Mouse (Mus musculus): Measurements from ENCODE around the gene Map3k5. TPM values are rescaled to one million over a fixed set of nuclear protein-coding genes. Genes with fewer than 3 reads are reported as not detected.

Gene Map3k5
- polyA plus RNA-seq, 1 experiment from 2014 or later, result 1.2 TPM

DNA sequence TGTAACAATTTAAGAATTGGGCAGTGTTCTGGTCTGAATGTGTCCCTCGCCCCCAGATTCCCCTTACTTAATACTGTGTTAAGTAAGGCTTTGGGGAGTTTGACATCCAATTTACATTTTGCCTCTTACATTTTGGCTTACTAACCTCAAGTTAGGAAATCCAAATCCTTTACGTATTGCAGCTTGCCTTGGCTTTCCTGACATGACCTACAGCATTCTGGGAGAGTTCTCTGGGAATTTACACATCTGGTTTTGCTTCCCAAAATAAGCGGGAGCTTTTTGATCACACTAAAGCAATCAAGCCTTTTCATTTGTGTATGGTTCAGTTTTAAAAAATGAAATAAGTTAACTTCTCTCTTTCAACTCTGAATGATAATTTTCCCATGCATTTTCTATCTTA is 1.3 kb upstream of the Map3k5 start:
- Histone ChIP-seq H3K36me3 (ENCODE audit: control insufficient read depth, insufficient read depth, low read length) (no peaks in the 10 kb centered on the region), H3K9ac (ENCODE audit: low read length) (no peak overlapping the region), H3K4me3 (ENCODE audit: low read length) (peak overlapping the region; percentile 79; the same call in 1 of the 2 replicates), H3K4me1 (replicated peaks; ENCODE audit: control insufficient read depth, insufficient read depth, low read length) (peaks cover 9% of the 10 kb centered on the region), H3K27ac (ENCODE audit: low read length) (no peak overlapping the region), H3K27me3 (ENCODE audit: control insufficient read depth, insufficient read depth, low read depth, low read length) (peaks cover 3% of the 10 kb centered on the region; the same call in 1 of the 2 replicates), H3K9me3 (ENCODE audit: control insufficient read depth, low read length) (no peaks in the 10 kb centered on the region), H3K4me2 (ENCODE audit: low read depth, low read length) (peak overlapping the region; percentile 98)
- 36% methylated on average over 3 of the region's 3 CpGs for WGBS
- ATAC-seq (ENCODE audit: low read depth), result no peak

DNA sequence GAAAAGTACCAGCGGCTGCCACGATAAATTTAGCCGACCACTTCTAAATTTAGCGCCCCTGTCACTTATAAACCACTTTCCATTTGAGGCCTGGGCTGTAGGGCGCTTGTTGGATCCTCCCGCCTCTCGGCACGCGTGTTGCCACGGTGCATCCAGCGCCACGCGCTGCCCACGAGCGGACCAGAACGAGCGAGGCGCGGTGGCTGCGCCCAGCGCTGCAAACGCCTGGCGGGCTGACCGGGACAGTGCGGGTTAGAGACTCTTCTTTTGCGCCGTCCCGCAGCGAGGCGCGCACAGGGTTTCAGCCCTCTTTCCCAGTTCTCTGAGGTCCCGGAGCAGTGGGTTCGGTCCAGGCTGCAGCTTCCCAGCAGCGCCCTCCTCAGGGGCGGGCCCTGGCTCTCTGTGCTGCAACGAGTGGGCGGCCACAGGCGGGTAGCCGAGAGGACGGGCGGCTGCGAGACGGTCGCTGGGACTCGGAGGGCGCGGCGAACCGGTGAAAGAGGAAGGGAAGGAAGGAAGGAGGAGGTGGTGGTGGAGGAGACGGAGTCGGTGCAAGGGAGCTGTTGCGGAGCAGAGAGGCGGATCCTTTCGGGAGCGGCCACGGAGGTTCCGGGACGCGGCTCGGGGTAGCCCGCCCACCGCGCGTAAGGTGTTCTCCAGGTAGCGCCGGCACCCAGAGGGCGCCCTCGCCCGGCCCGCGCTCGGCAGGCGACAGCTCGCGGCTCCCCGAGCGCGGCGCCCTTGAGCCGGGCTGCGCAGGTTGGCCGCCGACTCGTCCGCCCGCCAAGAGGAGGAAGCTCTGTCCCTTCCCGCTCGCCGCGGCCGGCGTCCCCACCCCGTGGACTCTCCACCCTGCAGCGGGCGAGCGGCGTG is 525 bp upstream of the Map3k5 start:
- peak overlapping the region; percentile 98 for H3K4me2 ChIP-seq (ENCODE audit: low read depth, low read length)
- peak; percentile 92 for ATAC-seq (ENCODE audit: low read depth)
- peaks cover 11% of the 10 kb centered on the region for H3K4me1 ChIP-seq (replicated peaks; ENCODE audit: control insufficient read depth, insufficient read depth, low read length)
- H3K27me3 ChIP-seq (ENCODE audit: control insufficient read depth, insufficient read depth, low read depth, low read length), result peaks cover 3% of the 10 kb centered on the region; the same call in 1 of the 2 replicates
- peak overlapping the region; percentile 79 for H3K4me3 ChIP-seq (ENCODE audit: low read length)
- H3K36me3 ChIP-seq (ENCODE audit: control insufficient read depth, insufficient read depth, low read length), result no peaks in the 10 kb centered on the region
- peak overlapping the region; percentile 84 for H3K27ac ChIP-seq (ENCODE audit: low read length)
- 1% methylated on average over 79 of the region's 97 CpGs for WGBS
- no peaks in the 10 kb centered on the region for H3K9me3 ChIP-seq (ENCODE audit: control insufficient read depth, low read length)
- H3K9ac ChIP-seq (ENCODE audit: low read length), result peak overlapping the region; percentile 79

DNA sequence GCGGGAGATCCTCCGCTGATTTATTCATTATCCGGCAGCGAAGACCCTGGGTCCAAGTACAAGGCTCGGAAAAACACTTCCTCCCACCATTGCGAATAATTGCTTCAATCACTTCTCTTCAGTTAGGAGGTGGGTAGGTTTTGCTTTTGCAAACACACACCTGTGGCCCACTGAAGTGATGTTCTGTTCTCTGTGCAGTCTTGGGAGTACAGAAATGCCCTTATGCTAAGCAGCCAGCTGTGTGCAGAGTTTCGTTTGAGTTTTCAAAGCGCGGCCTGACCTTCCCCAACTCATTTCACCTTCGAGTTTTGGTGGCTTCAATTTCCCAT is 987 bp downstream of the Map3k5 start:
- 6% methylated on average over 10 of the region's 10 CpGs for WGBS
- no peak for ATAC-seq (ENCODE audit: low read depth)

DNA sequence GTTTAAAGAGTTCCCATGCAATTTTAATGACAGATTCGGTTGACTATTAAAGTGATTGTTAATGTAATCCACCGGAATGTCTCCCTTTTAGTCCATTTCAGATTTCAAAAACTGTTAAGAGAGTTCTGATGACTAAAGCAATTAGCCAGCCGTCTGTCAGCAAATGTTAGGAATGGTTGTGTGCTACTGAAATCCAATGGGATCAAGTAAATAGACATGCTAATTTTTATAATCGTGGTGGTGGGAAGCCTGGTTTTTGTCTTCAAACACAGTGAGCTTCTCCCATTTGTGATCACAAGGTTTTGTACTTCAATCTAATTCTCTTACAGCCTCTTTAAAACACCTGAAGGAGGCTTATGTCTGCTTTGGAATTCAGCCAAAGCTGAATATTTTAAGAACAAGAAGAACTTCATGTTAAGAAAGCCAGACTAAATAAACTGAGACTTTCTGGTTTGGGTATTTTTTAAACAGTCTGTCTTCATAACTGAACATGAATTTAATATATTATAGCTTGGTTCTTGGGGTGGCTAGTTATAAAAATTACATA is 1.6 kb downstream of the Map3k5 start:
- H3K27me3 ChIP-seq (ENCODE audit: control insufficient read depth, insufficient read depth, low read depth, low read length), result peaks cover 3% of the 10 kb centered on the region; the same call in 1 of the 2 replicates
- peaks cover 17% of the 10 kb centered on the region for H3K4me1 ChIP-seq (replicated peaks; ENCODE audit: control insufficient read depth, insufficient read depth, low read length)
- H3K9ac ChIP-seq (ENCODE audit: low read length), result no peak overlapping the region
- H3K4me3 ChIP-seq (ENCODE audit: low read length), result peak overlapping the region; percentile 31
- ATAC-seq (ENCODE audit: low read depth), result no peak
- H3K36me3 ChIP-seq (ENCODE audit: control insufficient read depth, insufficient read depth, low read length), result no peaks in the 10 kb centered on the region
- H3K9me3 ChIP-seq (ENCODE audit: control insufficient read depth, low read length), result no peaks in the 10 kb centered on the region
- peak overlapping the region; percentile 98 for H3K4me2 ChIP-seq (ENCODE audit: low read depth, low read length)
- no peak overlapping the region for H3K27ac ChIP-seq (ENCODE audit: low read length)
- 43% methylated on average over 4 of the region's 4 CpGs for WGBS

More for the DNA sequence above, 987 bp downstream of the Map3k5 start:
- Histone ChIP-seq H3K4me3 (ENCODE audit: low read length) (peak overlapping the region; percentile 79), H3K27me3 (ENCODE audit: control insufficient read depth, insufficient read depth, low read depth, low read length) (peaks cover 3% of the 10 kb centered on the region; the same call in 1 of the 2 replicates), H3K4me1 (replicated peaks; ENCODE audit: control insufficient read depth, insufficient read depth, low read length) (peaks cover 14% of the 10 kb centered on the region), H3K9ac (ENCODE audit: low read length) (peak overlapping the region; percentile 79), H3K36me3 (ENCODE audit: control insufficient read depth, insufficient read depth, low read length) (no peaks in the 10 kb centered on the region), H3K4me2 (ENCODE audit: low read depth, low read length) (peak overlapping the region; percentile 98), H3K9me3 (ENCODE audit: control insufficient read depth, low read length) (no peaks in the 10 kb centered on the region), H3K27ac (ENCODE audit: low read length) (no peak overlapping the region)

DNA sequence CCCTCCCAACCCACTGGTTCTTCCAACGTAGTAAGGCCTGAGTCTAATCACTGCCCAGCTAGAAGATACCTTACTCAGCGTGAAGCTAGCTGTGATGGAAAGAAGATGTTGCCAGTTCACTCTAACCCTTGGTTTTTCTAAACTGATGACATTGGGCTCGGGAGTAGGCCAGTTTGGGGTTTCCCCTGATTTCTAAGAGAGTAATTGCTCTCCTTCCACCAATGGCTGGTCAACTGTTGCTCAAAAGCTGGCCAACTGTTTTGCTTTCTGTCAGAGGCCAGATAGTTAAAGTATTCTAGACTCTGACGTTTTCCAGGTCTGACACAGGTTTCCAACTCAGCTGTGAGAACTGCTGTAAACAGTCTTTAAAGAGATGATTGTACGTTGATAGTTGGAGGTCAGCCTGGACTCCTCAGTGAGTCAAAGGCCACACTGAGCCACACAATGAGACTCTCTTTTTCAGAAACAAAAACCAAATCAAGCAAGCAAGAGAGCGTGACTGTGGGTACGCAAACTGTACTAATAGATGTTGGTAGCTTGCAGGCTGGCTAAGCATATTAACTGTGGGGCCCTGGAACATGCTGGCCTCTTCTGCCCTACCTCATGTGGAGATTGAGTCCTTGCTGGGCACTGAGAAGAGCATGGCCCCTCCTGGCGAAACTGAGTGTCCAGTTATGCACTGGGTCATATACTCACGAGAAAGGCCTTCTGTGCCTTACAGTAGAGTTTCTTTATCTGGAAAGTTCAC is 2.9 kb downstream of the Map3k5 start:
- peaks cover 17% of the 10 kb centered on the region for H3K4me1 ChIP-seq (replicated peaks; ENCODE audit: control insufficient read depth, insufficient read depth, low read length)
- H3K4me2 ChIP-seq (ENCODE audit: low read depth, low read length), result 0 out of 2 replicates have a peak overlapping the region, but pooled peaks have one; percentile 40
- no peak for ATAC-seq (ENCODE audit: low read depth)
- H3K4me3 ChIP-seq (ENCODE audit: low read length), result no peak overlapping the region
- H3K9me3 ChIP-seq (ENCODE audit: control insufficient read depth, low read length), result no peaks in the 10 kb centered on the region
- WGBS, result 78% methylated on average over 9 of the region's 9 CpGs
- no peaks in the 10 kb centered on the region for H3K36me3 ChIP-seq (ENCODE audit: control insufficient read depth, insufficient read depth, low read length)
- peaks cover 3% of the 10 kb centered on the region; the same call in 1 of the 2 replicates for H3K27me3 ChIP-seq (ENCODE audit: control insufficient read depth, insufficient read depth, low read depth, low read length)
- no peak overlapping the region for H3K9ac ChIP-seq (ENCODE audit: low read length)
- no peak overlapping the region for H3K27ac ChIP-seq (ENCODE audit: low read length)

DNA sequence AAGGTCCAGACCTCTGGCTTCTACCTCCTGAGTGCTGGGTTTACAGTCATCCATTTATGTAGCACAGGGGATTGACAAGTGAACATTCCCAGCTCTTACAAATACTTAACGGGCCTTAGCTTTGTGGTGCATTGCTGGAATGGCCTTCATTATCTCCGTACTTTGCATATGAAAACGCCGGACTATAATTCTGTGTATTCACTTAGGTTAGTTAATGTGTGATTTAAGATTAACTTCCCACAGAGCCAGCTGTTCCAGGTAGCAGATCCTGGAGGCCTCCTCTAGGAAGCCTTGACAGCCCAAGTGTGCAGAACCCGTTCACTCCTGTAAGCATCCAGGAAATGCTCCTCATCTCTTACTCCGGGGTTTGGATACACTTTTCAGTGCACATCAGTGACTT is 4.5 kb downstream of the Map3k5 start:
- Histone ChIP-seq H3K4me3 (ENCODE audit: low read length) (no peak overlapping the region), H3K9ac (ENCODE audit: low read length) (no peak overlapping the region), H3K27me3 (ENCODE audit: control insufficient read depth, insufficient read depth, low read depth, low read length) (no peaks in the 10 kb centered on the region), H3K9me3 (ENCODE audit: control insufficient read depth, low read length) (no peaks in the 10 kb centered on the region), H3K36me3 (ENCODE audit: control insufficient read depth, insufficient read depth, low read length) (no peaks in the 10 kb centered on the region), H3K27ac (ENCODE audit: low read length) (no peak overlapping the region), H3K4me1 (replicated peaks; ENCODE audit: control insufficient read depth, insufficient read depth, low read length) (peaks cover 17% of the 10 kb centered on the region), H3K4me2 (ENCODE audit: low read depth, low read length) (no peak overlapping the region)
- ATAC-seq (ENCODE audit: low read depth), result no peak
- WGBS, result 79% methylated on average over 6 of the region's 6 CpGs

DNA sequence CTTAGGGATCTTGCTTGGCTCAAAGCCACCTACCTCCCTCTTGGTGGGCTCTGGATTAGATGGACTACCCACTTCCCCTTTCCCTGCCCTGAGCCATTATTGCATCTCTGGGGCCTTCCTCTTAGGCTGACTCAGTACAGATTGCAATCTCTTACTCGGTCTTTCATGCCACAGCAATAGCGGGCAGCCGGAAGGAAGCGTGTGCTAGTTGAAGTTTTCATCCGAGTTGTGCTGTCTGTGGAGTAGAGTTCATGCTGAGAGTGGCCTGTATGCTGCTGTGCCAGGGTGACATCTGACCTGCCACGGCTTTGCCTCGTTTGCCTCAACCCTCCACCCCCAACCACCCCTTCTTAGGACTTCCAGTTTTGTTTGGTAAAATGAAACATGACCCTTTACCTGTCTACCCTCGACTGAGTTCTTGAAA is 5.0 kb downstream of the Map3k5 start:
- ATAC-seq (ENCODE audit: low read depth), result no peak

DNA sequence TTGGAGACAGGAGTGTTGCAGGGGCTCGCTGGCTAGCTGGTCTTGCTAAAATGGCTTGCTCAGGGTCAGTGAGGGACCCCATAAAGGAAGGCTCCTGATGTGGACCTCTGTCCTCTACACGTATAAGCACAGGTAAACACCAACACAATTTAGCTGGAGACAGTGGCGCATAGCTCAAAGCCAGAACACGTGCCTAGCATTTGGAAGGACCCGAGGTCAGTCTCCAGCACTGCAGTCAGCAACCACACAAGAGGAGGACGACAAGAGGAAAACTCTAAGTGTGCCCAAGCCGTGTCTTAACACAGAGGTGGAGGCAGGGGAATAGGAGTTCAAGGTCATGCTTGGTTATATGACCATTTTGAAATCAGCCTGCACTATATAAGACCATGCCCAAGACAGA is 5.9 kb downstream of the Map3k5 start:
- 86% methylated on average over 7 of the region's 7 CpGs for WGBS
- ATAC-seq (ENCODE audit: low read depth), result no peak
- Histone ChIP-seq H3K4me2 (ENCODE audit: low read depth, low read length) (no peak overlapping the region), H3K9ac (ENCODE audit: low read length) (no peak overlapping the region), H3K4me3 (ENCODE audit: low read length) (no peak overlapping the region), H3K27ac (ENCODE audit: low read length) (no peak overlapping the region), H3K9me3 (ENCODE audit: control insufficient read depth, low read length) (no peaks in the 10 kb centered on the region), H3K27me3 (ENCODE audit: control insufficient read depth, insufficient read depth, low read depth, low read length) (no peaks in the 10 kb centered on the region), H3K36me3 (ENCODE audit: control insufficient read depth, insufficient read depth, low read length) (no peaks in the 10 kb centered on the region), H3K4me1 (replicated peaks; ENCODE audit: control insufficient read depth, insufficient read depth, low read length) (peaks cover 17% of the 10 kb centered on the region)

More for the DNA sequence above, 5.0 kb downstream of the Map3k5 start:
- 44% methylated on average over 8 of the region's 8 CpGs for WGBS
- Histone ChIP-seq H3K4me1 (replicated peaks; ENCODE audit: control insufficient read depth, insufficient read depth, low read length) (peaks cover 17% of the 10 kb centered on the region), H3K27ac (ENCODE audit: low read length) (no peak overlapping the region), H3K36me3 (ENCODE audit: control insufficient read depth, insufficient read depth, low read length) (no peaks in the 10 kb centered on the region), H3K27me3 (ENCODE audit: control insufficient read depth, insufficient read depth, low read depth, low read length) (no peaks in the 10 kb centered on the region), H3K4me3 (ENCODE audit: low read length) (no peak overlapping the region), H3K9ac (ENCODE audit: low read length) (no peak overlapping the region), H3K4me2 (ENCODE audit: low read depth, low read length) (no peak overlapping the region), H3K9me3 (ENCODE audit: control insufficient read depth, low read length) (no peaks in the 10 kb centered on the region)

DNA sequence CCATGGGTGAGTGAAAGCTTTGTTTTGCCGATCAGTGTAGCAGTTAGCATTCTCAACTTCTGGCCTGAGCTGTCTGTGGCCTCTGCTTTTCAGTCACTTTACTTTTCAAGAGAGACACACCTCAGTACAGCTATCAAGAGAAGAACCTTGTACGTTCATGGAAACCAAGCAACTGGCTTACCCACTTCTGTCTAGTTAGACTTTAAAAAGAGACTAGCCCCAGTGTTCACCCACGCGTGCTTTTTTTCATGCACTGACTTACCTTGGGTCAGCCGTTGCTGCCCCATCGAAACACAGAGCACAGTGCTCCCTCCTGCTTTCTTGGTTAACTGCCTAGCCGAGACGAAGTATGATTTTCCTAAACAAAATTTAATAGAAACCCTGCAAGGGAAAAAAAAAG is 6.4 kb downstream of the Map3k5 start:
- Histone ChIP-seq H3K4me2 (ENCODE audit: low read depth, low read length) (no peak overlapping the region), H3K9me3 (ENCODE audit: control insufficient read depth, low read length) (no peaks in the 10 kb centered on the region), H3K27ac (ENCODE audit: low read length) (no peak overlapping the region), H3K27me3 (ENCODE audit: control insufficient read depth, insufficient read depth, low read depth, low read length) (no peaks in the 10 kb centered on the region), H3K36me3 (ENCODE audit: control insufficient read depth, insufficient read depth, low read length) (no peaks in the 10 kb centered on the region), H3K9ac (ENCODE audit: low read length) (no peak overlapping the region), H3K4me3 (ENCODE audit: low read length) (no peak overlapping the region), H3K4me1 (replicated peaks; ENCODE audit: control insufficient read depth, insufficient read depth, low read length) (peaks cover 17% of the 10 kb centered on the region)
- WGBS, result 82% methylated on average over 8 of the region's 8 CpGs
- no peak for ATAC-seq (ENCODE audit: low read depth)

Data from lung, embryonic 16.5 days (tissue).